Mouse (Mus musculus): Measurements from ENCODE around the gene Syt15. TPM values are rescaled to one million over a fixed set of nuclear protein-coding genes. Genes with fewer than 3 reads are reported as not detected.

Gene Syt15
- total and polyA plus RNA-seq, 2 experiments from 2014 or later: 0.31 to 1.0 TPM

DNA sequence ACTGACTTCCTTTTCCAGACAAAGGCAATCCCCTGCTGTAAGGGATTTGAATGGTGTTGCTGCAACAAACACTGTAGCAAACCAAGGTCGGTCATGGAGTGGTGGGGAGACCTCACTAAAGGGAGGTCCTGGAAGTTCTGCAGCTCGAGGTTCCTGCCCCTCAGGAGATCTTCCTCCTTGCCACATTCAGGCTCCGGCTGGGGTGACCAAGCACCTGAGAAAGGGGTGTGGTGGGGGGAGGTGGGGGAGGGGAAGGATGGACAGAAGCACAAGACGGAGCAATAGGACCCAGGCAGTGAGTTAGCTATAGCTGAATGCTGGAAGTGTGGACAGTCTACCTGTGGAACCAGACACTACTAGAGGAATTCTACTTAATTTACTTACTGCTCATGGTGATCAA is 14.5 kb downstream of the Syt15 start:
- Histone ChIP-seq H3K4me2 (ENCODE audit: low read depth, low read length) (no peak overlapping the region), H3K4me1 (ENCODE audit: control insufficient read depth, insufficient read depth) (peaks cover 3% of the 10 kb centered on the region), H3K9ac (replicated peaks; ENCODE audit: low read depth, low read length) (no peak overlapping the region), H3K9me3 (replicated peaks; ENCODE audit: control insufficient read depth, low read length) (no peaks in the 10 kb centered on the region), H3K4me3 (ENCODE audit: low read depth, low read length) (no peak overlapping the region), H3K27ac (ENCODE audit: low read depth) (no peak overlapping the region), H3K27me3 (ENCODE audit: control insufficient read depth, insufficient read depth, low read length) (no peaks in the 10 kb centered on the region), H3K36me3 (replicated peaks; ENCODE audit: control insufficient read depth, insufficient read depth, low read length) (0 out of 2 replicates have a peak, but pooled peaks cover 3% of the 10 kb centered on the region)
- DNase-seq (ENCODE audit: low spot score): no peak
- TF ChIP-seq CTCF (IDR thresholded peaks at IDR 0.05; ENCODE audit: low read depth): no peak
- no peak for TF ChIP-seq EP300 (IDR thresholded peaks at IDR 0.05; ENCODE audit: low read depth)
- ATAC-seq (ENCODE audit: insufficient read depth, low read depth): no peak
- 72% methylated on average over 4 of the region's 4 CpGs for WGBS

DNA sequence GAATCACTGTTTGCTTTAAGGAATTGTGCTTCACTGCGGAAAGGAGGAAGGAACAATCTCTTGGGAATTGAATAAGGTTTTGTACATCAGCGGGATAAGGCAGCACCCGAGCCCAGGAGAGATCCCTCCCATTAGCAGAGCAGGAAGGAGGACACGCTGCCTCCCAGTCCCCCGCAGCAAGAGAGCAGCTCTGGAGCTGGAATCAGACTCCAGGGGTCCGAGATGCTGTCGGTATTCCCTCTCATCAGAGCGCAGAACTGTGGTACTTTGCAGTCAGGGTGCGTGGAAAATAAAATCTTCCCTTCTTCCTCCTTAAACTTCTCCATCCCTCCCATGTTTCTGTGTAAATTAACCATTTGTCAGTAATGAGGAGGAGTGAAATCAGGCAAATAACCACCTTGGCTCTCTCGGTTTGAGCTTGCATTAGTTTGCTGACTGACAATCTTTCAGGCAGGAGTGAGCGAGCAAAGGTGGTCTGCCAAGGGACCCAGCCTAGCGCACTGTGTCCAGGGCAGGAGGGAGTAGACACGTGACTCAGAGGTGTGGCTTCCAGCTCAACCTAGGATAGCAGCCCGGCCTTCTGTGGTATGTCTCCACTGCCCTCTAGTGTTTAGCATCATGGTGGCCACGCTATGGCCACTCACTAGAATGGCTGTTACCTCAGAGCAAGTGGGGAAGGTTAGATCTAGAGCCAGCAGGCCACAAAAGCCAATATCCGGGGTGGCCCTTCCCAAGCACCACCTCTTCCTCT is 15.4 kb downstream of the Syt15 start:
- peak overlapping the region; percentile 73 for H3K4me2 ChIP-seq (ENCODE audit: low read depth, low read length)
- 5% methylated on average over 16 of the region's 16 CpGs for WGBS
- DNase-seq (ENCODE audit: low spot score) (peak; percentile 89), ATAC-seq (ENCODE audit: insufficient read depth, low read depth) (peak; percentile 99)
- H3K9me3 ChIP-seq (replicated peaks; ENCODE audit: control insufficient read depth, low read length): no peaks in the 10 kb centered on the region
- H3K4me1 ChIP-seq (ENCODE audit: control insufficient read depth, insufficient read depth): no peaks in the 10 kb centered on the region; the same call in 1 of the 2 replicates
- no peaks in the 10 kb centered on the region for H3K27me3 ChIP-seq (ENCODE audit: control insufficient read depth, insufficient read depth, low read length)
- peak overlapping the region; percentile 40 for H3K4me3 ChIP-seq (ENCODE audit: low read depth, low read length)
- peak overlapping the region; percentile 32 for H3K9ac ChIP-seq (replicated peaks; ENCODE audit: low read depth, low read length)
- H3K36me3 ChIP-seq (replicated peaks; ENCODE audit: control insufficient read depth, insufficient read depth, low read length): 0 out of 2 replicates have a peak, but pooled peaks cover 4% of the 10 kb centered on the region
- TF ChIP-seq CTCF (IDR thresholded peaks at IDR 0.05; ENCODE audit: low read depth): peak; percentile 95
- no peak for TF ChIP-seq EP300 (IDR thresholded peaks at IDR 0.05; ENCODE audit: low read depth)
- no peak overlapping the region for H3K27ac ChIP-seq (ENCODE audit: low read depth)

DNA sequence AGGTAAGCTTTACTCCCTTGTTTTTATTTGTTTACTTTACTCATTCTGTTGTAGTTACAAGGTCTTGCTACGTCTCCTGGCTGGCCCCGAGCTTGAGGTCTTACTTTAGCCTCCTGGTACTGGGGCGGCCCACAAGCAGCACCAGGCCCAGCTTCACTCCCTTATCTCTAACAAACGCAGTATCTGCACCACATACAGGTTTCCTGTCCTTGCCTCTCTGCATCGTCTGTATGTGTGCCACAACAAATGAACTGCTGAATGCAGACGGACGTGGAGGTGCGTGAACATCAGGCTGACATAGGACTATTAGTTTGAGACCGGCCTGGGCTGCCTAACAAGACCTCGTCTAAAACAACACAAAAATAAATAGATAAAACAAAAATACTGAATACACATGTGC is 20.9 kb downstream of the Syt15 start:
- Histone ChIP-seq H3K4me2 (ENCODE audit: low read depth, low read length) (no peak overlapping the region), H3K9me3 (replicated peaks; ENCODE audit: control insufficient read depth, low read length) (0 out of 2 replicates have a peak, but pooled peaks cover 3% of the 10 kb centered on the region), H3K27me3 (ENCODE audit: control insufficient read depth, insufficient read depth, low read length) (no peaks in the 10 kb centered on the region), H3K9ac (replicated peaks; ENCODE audit: low read depth, low read length) (no peak overlapping the region), H3K36me3 (replicated peaks; ENCODE audit: control insufficient read depth, insufficient read depth, low read length) (0 out of 2 replicates have a peak, but pooled peaks cover 7% of the 10 kb centered on the region), H3K27ac (ENCODE audit: low read depth) (no peak overlapping the region), H3K4me3 (ENCODE audit: low read depth, low read length) (no peak overlapping the region), H3K4me1 (ENCODE audit: control insufficient read depth, insufficient read depth) (no peaks in the 10 kb centered on the region)
- no peak for ATAC-seq (ENCODE audit: insufficient read depth, low read depth)
- TF ChIP-seq CTCF (IDR thresholded peaks at IDR 0.05; ENCODE audit: low read depth): no peak
- TF ChIP-seq EP300 (IDR thresholded peaks at IDR 0.05; ENCODE audit: low read depth): no peak
- no peak for DNase-seq (ENCODE audit: low spot score)
- 59% methylated on average over 10 of the region's 10 CpGs for WGBS

DNA sequence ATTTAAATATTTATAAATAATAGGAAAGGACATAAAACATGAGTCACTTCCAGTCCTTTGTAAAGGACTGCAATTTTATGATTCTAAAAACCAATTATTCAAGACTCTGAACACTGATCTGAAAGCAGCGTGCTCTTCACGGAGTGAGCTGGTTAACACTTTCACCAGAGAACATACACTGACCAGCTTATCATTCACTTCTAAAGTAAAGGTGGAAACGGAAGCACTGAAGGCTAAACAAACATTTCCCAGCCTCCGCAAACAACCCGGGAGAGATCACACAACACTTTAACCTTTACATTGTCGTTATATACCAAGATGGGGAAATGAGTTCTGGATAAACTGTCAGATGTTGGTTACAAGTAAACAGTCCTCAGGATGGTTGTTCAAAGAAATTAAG is 21.3 kb downstream of the Syt15 start:
- Histone ChIP-seq H3K36me3 (replicated peaks; ENCODE audit: control insufficient read depth, insufficient read depth, low read length) (0 out of 2 replicates have a peak, but pooled peaks cover 7% of the 10 kb centered on the region), H3K4me1 (ENCODE audit: control insufficient read depth, insufficient read depth) (no peaks in the 10 kb centered on the region), H3K27ac (ENCODE audit: low read depth) (no peak overlapping the region), H3K9me3 (replicated peaks; ENCODE audit: control insufficient read depth, low read length) (0 out of 2 replicates have a peak, but pooled peaks cover 3% of the 10 kb centered on the region), H3K4me2 (ENCODE audit: low read depth, low read length) (no peak overlapping the region), H3K4me3 (ENCODE audit: low read depth, low read length) (no peak overlapping the region), H3K9ac (replicated peaks; ENCODE audit: low read depth, low read length) (no peak overlapping the region), H3K27me3 (ENCODE audit: control insufficient read depth, insufficient read depth, low read length) (no peaks in the 10 kb centered on the region)
- no peak for ATAC-seq (ENCODE audit: insufficient read depth, low read depth)
- DNase-seq (ENCODE audit: low spot score): no peak
- TF ChIP-seq CTCF (IDR thresholded peaks at IDR 0.05; ENCODE audit: low read depth) (no peak), EP300 (IDR thresholded peaks at IDR 0.05; ENCODE audit: low read depth) (no peak)
- WGBS: 62% methylated on average over 6 of the region's 6 CpGs

DNA sequence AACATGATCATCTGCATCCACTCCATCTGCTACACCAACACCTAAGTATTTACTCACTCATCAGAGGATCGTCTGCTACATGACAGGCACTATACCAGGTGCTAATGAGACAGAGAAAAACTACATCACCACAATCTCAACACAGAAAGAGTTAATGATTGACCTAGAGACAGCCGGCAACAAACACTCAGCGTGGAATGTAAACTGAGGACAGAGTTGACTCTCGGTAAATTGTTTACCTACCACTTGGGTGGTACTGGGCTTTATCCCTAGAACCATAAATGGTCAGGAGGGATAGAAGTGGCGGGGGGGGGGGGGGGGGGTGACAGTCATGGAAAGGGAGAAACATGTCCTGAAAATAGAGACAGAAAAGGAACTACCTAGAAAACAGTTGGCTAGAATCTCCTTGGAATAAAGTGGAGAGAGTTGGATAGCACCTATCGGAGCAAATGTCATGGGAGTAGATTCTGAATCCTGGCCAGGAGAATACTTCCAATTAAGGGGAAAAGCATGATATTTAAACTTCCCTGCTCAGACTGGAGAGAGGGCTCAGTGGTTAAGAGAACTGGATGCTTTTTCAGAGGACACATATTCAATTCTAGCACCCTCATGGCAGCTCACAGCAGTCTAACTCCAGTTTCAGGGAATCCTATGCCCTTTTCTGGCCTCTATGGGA is 33.2 kb downstream of the Syt15 start:
- DNase-seq (ENCODE audit: low spot score) (no peak), ATAC-seq (ENCODE audit: insufficient read depth, low read depth) (no peak)
- no peak overlapping the region for H3K27ac ChIP-seq (ENCODE audit: low read depth)

More for the DNA sequence above, 33.2 kb downstream of the Syt15 start:
- Histone ChIP-seq H3K27me3 (ENCODE audit: control insufficient read depth, insufficient read depth, low read length) (no peaks in the 10 kb centered on the region), H3K9me3 (replicated peaks; ENCODE audit: control insufficient read depth, low read length) (no peaks in the 10 kb centered on the region), H3K4me2 (ENCODE audit: low read depth, low read length) (no peak overlapping the region), H3K4me1 (ENCODE audit: control insufficient read depth, insufficient read depth) (no peaks in the 10 kb centered on the region), H3K4me3 (ENCODE audit: low read depth, low read length) (no peak overlapping the region), H3K9ac (replicated peaks; ENCODE audit: low read depth, low read length) (no peak overlapping the region), H3K36me3 (replicated peaks; ENCODE audit: control insufficient read depth, insufficient read depth, low read length) (no peaks in the 10 kb centered on the region)
- TF ChIP-seq EP300 (IDR thresholded peaks at IDR 0.05; ENCODE audit: low read depth): no peak
- TF ChIP-seq CTCF (IDR thresholded peaks at IDR 0.05; ENCODE audit: low read depth): no peak
- WGBS: 64% methylated on average over 5 of the region's 6 CpGs
